Mouse (Mus musculus): ENCODE measurements at regions not wholly inside any gene's neighbourhood (a gene's known extent, or its start where the extent isn't known, plus 50 kb on each side); places are given as distances from the start of the nearest gene placed in this dataset.

GRCm38 (mm10) chr8:30921451-30921850, 2507.1 kb upstream of the 5930422O12Rik start:
- no peak for TF ChIP-seq CHD2 (IDR thresholded peaks at IDR 0.05; ENCODE audit: low read depth, low read length)
- no peak for TF ChIP-seq MAFK (IDR thresholded peaks at IDR 0.05; ENCODE audit: insufficient read depth, low read depth, low read length)

Data from ES-E14 (cell line).